Mouse (Mus musculus) bone marrow, adult 2 months (tissue): Measurements from ENCODE around the gene Dhx35.

Experiments
- CTCF ChIP-seq: fragments of 200-500 bp; IDR thresholded peaks from 2 replicates; pipeline ENCODE4 v1.5.1; 2011; ENCODE audit warnings: low read length, control low read depth; ENCODE audit not compliant: control insufficient read depth, insufficient read depth
- POLR2A ChIP-seq: fragments of 200-500 bp; IDR thresholded peaks from 2 replicates; pipeline ENCODE4 v1.6.1; 2011; ENCODE audit warnings: low read depth, mild to moderate bottlenecking, control low read depth, low read length, borderline replicate concordance; ENCODE audit not compliant: control insufficient read depth

DNA sequence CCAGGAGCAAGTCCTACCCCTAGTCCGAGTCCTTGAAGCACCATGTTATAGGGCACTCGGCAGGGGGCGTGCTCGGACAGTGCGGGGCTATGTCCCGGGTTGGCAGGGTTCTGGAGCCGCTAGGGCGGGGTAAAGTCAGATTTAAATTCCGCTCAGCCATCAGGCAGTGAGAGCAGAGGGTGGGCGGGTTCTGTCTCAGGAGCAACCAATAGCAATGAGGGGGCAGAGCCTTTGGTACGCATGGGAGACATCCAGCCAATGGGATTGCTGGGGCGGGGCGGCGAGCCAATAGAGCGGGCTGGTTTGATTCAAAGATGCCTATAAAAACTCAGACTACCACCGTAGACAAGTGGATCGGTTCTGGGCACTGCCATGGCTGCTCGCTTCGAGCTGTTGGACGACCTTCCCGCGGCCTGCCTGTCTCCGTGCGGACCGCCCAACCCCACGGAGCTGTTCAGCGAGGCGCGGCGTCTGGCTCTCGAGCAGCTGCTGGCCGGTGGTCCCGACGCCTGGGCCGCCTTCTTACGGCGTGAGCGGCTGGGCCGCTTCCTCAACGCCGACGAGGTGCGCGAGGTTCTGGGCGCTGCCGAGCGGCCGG, 26.8 kb upstream of the Dhx35 start, which contains the start of gene Fam83d:
- peak; percentile 96 for TF ChIP-seq POLR2A
- TF ChIP-seq CTCF = peak; percentile 76
